Mouse (Mus musculus): Measurements from ENCODE around the gene Sptbn1.
"Not testable (repeated sequence)": the region's sequence is repeated elsewhere in the genome, so short reads cannot be mapped to it uniquely, and the experiment has no call there.

The Sptbn1 gene

GRCm38 (mm10) chr11:30255211-30255610, 12.8 kb downstream of the Sptbn1 start:
- not testable (repeated sequence) for DNase-seq (ENCODE audit: low read depth)

GRCm38 (mm10) chr11:30251294-30251904, 16.6 kb downstream of the Sptbn1 start:
- DNase-seq (ENCODE audit: low read depth) = no peak

- no peak for DNase-seq (ENCODE audit: low read depth)
Observed at GRCm38 (mm10) chr11:30249452-30250016, 18.4 kb downstream of the Sptbn1 start.

- DNase-seq (ENCODE audit: low read depth) = no peak
Observed at GRCm38 (mm10) chr11:30247106-30247505, 20.9 kb downstream of the Sptbn1 start.

GRCm38 (mm10) chr11:30246161-30246560, 21.8 kb downstream of the Sptbn1 start:
- DNase-seq (ENCODE audit: low read depth) = no peak

- no peak for DNase-seq (ENCODE audit: low read depth)
Observed at GRCm38 (mm10) chr11:30244172-30244571, 23.8 kb downstream of the Sptbn1 start.

- no peak for DNase-seq (ENCODE audit: low read depth)
Observed at GRCm38 (mm10) chr11:30243591-30243990, 24.4 kb downstream of the Sptbn1 start.

GRCm38 (mm10) chr11:30240861-30241260, 27.1 kb downstream of the Sptbn1 start:
- DNase-seq (ENCODE audit: low read depth) = no peak

GRCm38 (mm10) chr11:30237960-30238359, 30.0 kb downstream of the Sptbn1 start:
- DNase-seq (ENCODE audit: low read depth) = peak; percentile 50

GRCm38 (mm10) chr11:30236681-30237242, 31.2 kb downstream of the Sptbn1 start:
- DNase-seq (ENCODE audit: low read depth) = no peak

GRCm38 (mm10) chr11:30235666-30236065, 32.3 kb downstream of the Sptbn1 start:
- no peak for DNase-seq (ENCODE audit: low read depth)

- no peak for DNase-seq (ENCODE audit: low read depth)
Observed at GRCm38 (mm10) chr11:30235218-30235617, 32.8 kb downstream of the Sptbn1 start.

- DNase-seq (ENCODE audit: low read depth) = no peak
Observed at GRCm38 (mm10) chr11:30233946-30234345, 34.0 kb downstream of the Sptbn1 start.

- no peak for DNase-seq (ENCODE audit: low read depth)
Observed at GRCm38 (mm10) chr11:30232082-30232481, 35.9 kb downstream of the Sptbn1 start.

GRCm38 (mm10) chr11:30231336-30231735, 36.6 kb downstream of the Sptbn1 start:
- DNase-seq (ENCODE audit: low read depth) = peak; percentile 39

GRCm38 (mm10) chr11:30230330-30230771, 37.6 kb downstream of the Sptbn1 start:
- DNase-seq (ENCODE audit: low read depth) = no peak

GRCm38 (mm10) chr11:30226756-30227155, 41.2 kb downstream of the Sptbn1 start:
- no peak for DNase-seq (ENCODE audit: low read depth)

GRCm38 (mm10) chr11:30224599-30224998, 43.4 kb downstream of the Sptbn1 start:
- DNase-seq (ENCODE audit: low read depth) = peak; percentile 22

GRCm38 (mm10) chr11:30222636-30223035, 45.3 kb downstream of the Sptbn1 start:
- DNase-seq (ENCODE audit: low read depth) = peak; percentile 74

GRCm38 (mm10) chr11:30221043-30221442, 46.9 kb downstream of the Sptbn1 start:
- DNase-seq (ENCODE audit: low read depth) = no peak

GRCm38 (mm10) chr11:30218386-30218785, 49.6 kb downstream of the Sptbn1 start:
- no peak for DNase-seq (ENCODE audit: low read depth)

GRCm38 (mm10) chr11:30217496-30217895, 50.5 kb downstream of the Sptbn1 start:
- DNase-seq (ENCODE audit: low read depth) = no peak

GRCm38 (mm10) chr11:30211663-30212416, 56.1 kb downstream of the Sptbn1 start:
- DNase-seq (ENCODE audit: low read depth) = no peak
